Mouse (Mus musculus) liver, embryonic 14.5 days (tissue): ENCODE measurements around the gene Pla2g4e. TPM values are rescaled to one million over a fixed set of nuclear protein-coding genes. Genes with fewer than 3 reads are reported as not detected.
A peak's percentile ranks its signal among the peaks of the same experiment; 100 is the strongest.

Experiments used
- ATAC-seq: fragments of 200-750 bp; cut with Nextera tagmentation; 2 replicates; pipeline ENCODE4 v1.8.0; 2017; ENCODE audit warnings: moderate number of reproducible peaks, mild to moderate bottlenecking, moderate library complexity; ENCODE audit not compliant: insufficient read depth
- DNase-seq, 3 experiments: peaks; one replicate each; pipeline ENCODE4 v3.0.0-alpha.2; 2012 to 2013; ENCODE audit warnings: low read depth in 3 of 3, low spot score in 3 of 3
- H3K27ac ChIP-seq: fragments of 300-500 bp; sonication (generic); 2 replicates; pipeline ENCODE4 v1.5.1; 2014; ENCODE audit warnings: moderate library complexity, mild to moderate bottlenecking, control low read depth, inconsistent platforms
- H3K27me3 ChIP-seq: fragments of 300-500 bp; sonication (generic); 2 replicates; pipeline ENCODE4 v1.6.1; 2014; ENCODE audit warnings: mild to moderate bottlenecking, low read length, moderate library complexity; ENCODE audit not compliant: control insufficient read depth, insufficient read depth
- H3K36me3 ChIP-seq: fragments of 300-500 bp; sonication (generic); replicated peaks from 2 replicates; pipeline ENCODE4 v1.6.1; 2014; ENCODE audit warnings: low read depth; ENCODE audit not compliant: control insufficient read depth, insufficient read depth
- H3K4me1 ChIP-seq, 2 experiments: fragments of 200-500 bp in 1 of 2; fragments of 300-500 bp in 1 of 2; sonication (generic) in 1 of 2; replicated peaks; 2 replicates each; pipeline ENCODE4 v1.6.1; 2012 to 2014; ENCODE audit warnings: antibody characterized with exemption in 1 of 2, inconsistent platforms in 1 of 2, low read length in 1 of 2; ENCODE audit not compliant: control insufficient read depth in 2 of 2, insufficient read depth in 2 of 2
- H3K4me2 ChIP-seq: fragments of 300-500 bp; sonication (generic); 2 replicates; pipeline ENCODE4 v1.6.1; 2014; ENCODE audit warnings: low read depth, mild to moderate bottlenecking, control low read depth, moderate library complexity
- H3K4me3 ChIP-seq, 2 experiments: fragments of 200-500 bp in 1 of 2; fragments of 300-500 bp in 1 of 2; sonication (generic) in 1 of 2; 2 replicates each; pipeline ENCODE4 v1.5.1; 2012 to 2014; ENCODE audit warnings: low read depth in 2 of 2, low read length in 2 of 2, mild to moderate bottlenecking in 2 of 2, control low read depth in 1 of 2, inconsistent platforms in 1 of 2, moderate library complexity in 1 of 2; ENCODE audit not compliant: insufficient read depth in 1 of 2
- H3K9ac ChIP-seq: fragments of 300-500 bp; sonication (generic); replicated peaks from 2 replicates; pipeline ENCODE4 v1.6.1; 2014; ENCODE audit warnings: mild to moderate bottlenecking, control low read depth, moderate library complexity
- H3K9me3 ChIP-seq: fragments of 300-500 bp; sonication (generic); 2 replicates; pipeline ENCODE4 v1.6.1; 2016; ENCODE audit warnings: low read length, mixed read lengths; ENCODE audit not compliant: control insufficient read depth
- CTCF ChIP-seq: IDR thresholded peaks from 2 replicates; pipeline ENCODE4 v1.5.1; 2016; ENCODE audit warnings: antibody characterized with exemption, low read depth, control low read depth
- EP300 ChIP-seq: IDR thresholded peaks from 2 replicates; pipeline ENCODE4 v1.6.1; 2016; ENCODE audit warnings: antibody characterized with exemption, low read depth
- WGBS: fragments of 180-500 bp; shearing (Covaris S2); extraction: QIAGEN DNeasy Blood & Tissue Kit; methylation state at CpG from one replicate; pipeline ENCODE4 v1.1.7; 2014; ENCODE audit not compliant: insufficient replicate concordance; 5-methylcytosine and 5-hydroxymethylcytosine counted together
- polyA plus RNA-seq, 2 experiments: library from polyadenylated mRNA; depleted of rRNA in 1 of 2; stranded (reverse) in 1 of 2; unstranded in 1 of 2; fragments of >200 nt; fragmentation: Nextera tagmentation in 1 of 2; extraction: Ambion mirVana in 1 of 2; gene quantifications; 2 replicates each; pipeline versions ENCODE4 v1.2.1 to v1.2.3; 2012 to 2014

Pla2g4e gene
- polyA plus RNA-seq, 2 experiments, result not detected

DNA sequence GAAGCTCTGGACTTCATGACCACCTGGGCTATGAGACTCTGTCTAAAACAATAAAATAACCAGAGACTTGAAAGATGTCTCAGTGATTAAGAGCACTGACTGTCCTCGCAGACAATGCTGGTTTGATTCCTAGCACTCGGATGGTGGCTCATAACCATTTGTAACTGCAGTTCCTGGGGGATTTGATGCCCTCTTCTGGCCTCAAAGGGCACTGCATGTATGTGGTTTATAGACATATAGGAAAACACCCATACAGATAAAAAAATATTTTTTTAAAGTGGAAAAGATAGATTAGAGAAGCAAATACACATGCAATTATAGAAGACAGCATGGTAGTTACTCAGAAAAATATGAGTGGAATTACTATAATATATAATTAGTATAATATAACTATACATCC, 87.5 kb downstream of the Pla2g4e start:
- ATAC-seq, result no peak
- no peak overlapping the region for H3K27ac ChIP-seq

GRCm38 (mm10) chr2:120154361-120154894, 90.7 kb downstream of the Pla2g4e start, which contains the start of gene Ehd4:
Gene Ehd4, minus strand, starts transcription at chr2:120154606.
- peak; percentile 99 for ATAC-seq

More for the DNA sequence above, 87.5 kb downstream of the Pla2g4e start:
- Histone ChIP-seq H3K4me1 (peaks cover 3 to 7% of the 10 kb centered on the region in 2 experiments; a peak in 3 of 4 replicates), H3K9me3 (no peaks in the 10 kb centered on the region), H3K9ac (no peak overlapping the region), H3K27me3 (no peaks in the 10 kb centered on the region), H3K36me3 (no peaks in the 10 kb centered on the region), H3K4me3 (no peak overlapping the region), H3K4me2 (no peak overlapping the region)
- DNase-seq, result no peak
- 67% methylated on average over 2 of the region's 2 CpGs for WGBS
- TF ChIP-seq CTCF (peak; percentile 55), EP300 (no peak)

DNA sequence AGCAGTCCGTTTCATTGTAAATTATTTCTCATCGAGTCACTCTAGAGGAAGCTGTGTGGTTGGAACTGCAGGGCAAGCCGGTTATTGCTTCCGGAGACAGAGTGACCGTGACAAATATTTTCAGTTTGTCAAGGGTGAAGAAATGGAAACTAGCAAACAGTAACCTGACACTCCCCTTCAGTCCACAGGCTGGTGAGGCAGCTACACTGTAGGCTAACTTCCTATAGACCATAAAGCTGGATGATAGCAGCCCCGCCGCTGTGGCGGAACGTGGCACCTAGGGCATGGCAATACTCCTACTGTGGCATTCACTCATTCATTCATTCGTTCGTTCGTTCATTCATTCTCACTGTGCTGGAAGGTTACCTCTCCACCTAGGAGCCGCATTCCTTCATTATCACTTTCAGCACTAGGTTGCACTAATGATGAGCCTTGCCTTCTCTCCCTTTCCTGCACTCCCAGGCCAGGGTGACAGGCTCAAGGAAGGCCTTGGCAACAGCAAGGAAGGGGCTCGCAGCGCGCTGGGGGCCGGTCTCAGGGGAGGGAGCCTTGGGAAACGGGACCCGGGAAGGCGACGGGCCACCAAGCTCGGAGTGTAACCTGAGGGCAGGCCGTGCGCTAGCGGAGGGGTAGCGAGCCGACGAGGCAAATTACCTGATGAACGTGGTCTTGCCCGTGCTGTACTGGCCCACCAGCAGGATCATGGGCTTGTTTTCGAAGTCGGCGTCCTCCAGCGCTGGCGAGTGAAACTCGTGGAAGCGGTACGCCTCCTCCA, 91.4 kb downstream of the Pla2g4e start:
- Histone ChIP-seq H3K4me2 (peak overlapping the region; percentile 96), H3K9ac (peak overlapping the region; percentile 75), H3K4me1 (peaks cover 3 to 7% of the 10 kb centered on the region in 2 experiments; a peak in 3 of 4 replicates), H3K27me3 (no peaks in the 10 kb centered on the region), H3K9me3 (no peaks in the 10 kb centered on the region), H3K27ac (peak overlapping the region; percentile 24), H3K4me3 (peak overlapping the region; percentile 65 to 74), H3K36me3 (no peaks in the 10 kb centered on the region)
- TF ChIP-seq EP300, result no peak
- no peak for TF ChIP-seq CTCF
- DNase-seq, result peak in 2 of 3 experiments; percentile 27 to 33
- WGBS, result under 1% methylated on average over 36 of the region's 38 CpGs
- peak; percentile 26 for ATAC-seq

More at GRCm38 (mm10) chr2:120154361-120154894, 90.7 kb downstream of the Pla2g4e start, which contains the start of gene Ehd4:
- Histone ChIP-seq H3K4me3 (peak within 1 kb of the TSS; percentile 65 to 74), H3K27ac (peak within 1 kb of the TSS; percentile 41), H3K36me3 (no peaks in the 10 kb centered on the region), H3K4me1 (peaks cover 3 to 7% of the 10 kb centered on the region in 2 experiments; a peak in 3 of 4 replicates), H3K4me2 (peak within 1 kb of the TSS; percentile 96), H3K27me3 (no peaks in the 10 kb centered on the region), H3K9ac (peak within 1 kb of the TSS; percentile 75), H3K9me3 (no peaks in the 10 kb centered on the region)
- TF ChIP-seq CTCF (no peak), EP300 (no peak)
- peak; percentile 98 to 99 (median 99) for DNase-seq
- WGBS, result under 1% methylated on average over 53 of the region's 53 CpGs

- Histone ChIP-seq H3K27ac (no peak overlapping the region), H3K9me3 (no peaks in the 10 kb centered on the region), H3K27me3 (no peaks in the 10 kb centered on the region), H3K4me1 (peaks cover 3 to 12% of the 10 kb centered on the region in 2 experiments; a peak in 3 of 4 replicates), H3K36me3 (no peaks in the 10 kb centered on the region), H3K4me2 (no peak overlapping the region), H3K4me3 (no peak overlapping the region), H3K9ac (no peak overlapping the region)
- DNase-seq (no peak), ATAC-seq (no peak)
- WGBS, result 66% methylated on average over 3 of the region's 3 CpGs
- TF ChIP-seq CTCF (no peak), EP300 (no peak)
Observed at GRCm38 (mm10) chr2:120150571-120150970, 94.6 kb downstream of the Pla2g4e start.

- no peak for TF ChIP-seq EP300
- TF ChIP-seq CTCF, result no peak
- H3K4me3 ChIP-seq, result no peak overlapping the region
- H3K4me2 ChIP-seq, result no peak overlapping the region
- no peaks in the 10 kb centered on the region for H3K9me3 ChIP-seq
- H3K36me3 ChIP-seq, result no peaks in the 10 kb centered on the region
- H3K4me1 ChIP-seq, result peaks cover 0 to 8% of the 10 kb centered on the region in 2 experiments; a peak in 2 of 4 replicates
- no peak overlapping the region for H3K27ac ChIP-seq
- no peaks in the 10 kb centered on the region for H3K27me3 ChIP-seq
- DNase-seq (no peak), ATAC-seq (no peak)
- 69% methylated on average over 7 of the region's 7 CpGs for WGBS
- no peak overlapping the region for H3K9ac ChIP-seq
Observed at GRCm38 (mm10) chr2:120149634-120150033, 95.5 kb downstream of the Pla2g4e start.
